8 mouse cellular contexts compared by ENCODE assay signal in genomic region chr12:26067866-26068684, GRCm38 (mm10).
DNase-seq lines count a peak whose midpoint lies in the region; ATAC-seq lines count a peak whose summit lies in the region.

No protein-coding gene starts in this region.

- DNase-seq in left cerebral cortex, postnatal 4 days = peak; percentile 65
- DNase-seq in left cerebral cortex, postnatal 36 days (ENCODE audit: low spot score in 2 of 2) = no peak
- peak; percentile 40 for DNase-seq in embryonic facial prominence, embryonic 14.5 days (ENCODE audit: low spot score)
- peak; percentile 90 for DNase-seq in midbrain, embryonic 11.5 days (ENCODE audit: low spot score, missing footprints)
- no peak for DNase-seq in frontal cortex, postnatal 25 days (ENCODE audit: low spot score in 2 of 2)

- no peaks in the 10 kb centered on the region for H3K9me3 ChIP-seq in embryonic facial prominence, embryonic 14.5 days (ENCODE audit: control insufficient read depth, low read length)
- no peaks in the 10 kb centered on the region for H3K9me3 ChIP-seq in limb, embryonic 12.5 days
- H3K9me3 ChIP-seq in midbrain, embryonic 11.5 days (ENCODE audit: control insufficient read depth, low read length) = no peaks in the 10 kb centered on the region
- no peaks in the 10 kb centered on the region for H3K9me3 ChIP-seq in stomach, embryonic 14.5 days (ENCODE audit: control insufficient read depth, low read depth, low read length)

- H3K4me3 ChIP-seq in embryonic facial prominence, embryonic 14.5 days (ENCODE audit: low read depth, low read length) = peak overlapping the region; percentile 14; the same call in 1 of the 2 replicates
- H3K4me3 ChIP-seq in limb, embryonic 12.5 days (replicated peaks) = peak overlapping the region; percentile 21
- peak overlapping the region; percentile 16; the same call in 1 of the 2 replicates for H3K4me3 ChIP-seq in midbrain, embryonic 11.5 days (ENCODE audit: low read depth, low read length)
- H3K4me3 ChIP-seq in stomach, embryonic 14.5 days (ENCODE audit: low read depth, low read length) = 0 out of 2 replicates have a peak overlapping the region, but pooled peaks have one; percentile 5

- no peaks in the 10 kb centered on the region for H3K36me3 ChIP-seq in embryonic facial prominence, embryonic 14.5 days (ENCODE audit: control insufficient read depth, insufficient read depth, low read length)
- no peaks in the 10 kb centered on the region for H3K36me3 ChIP-seq in limb, embryonic 12.5 days
- H3K36me3 ChIP-seq in midbrain, embryonic 11.5 days (ENCODE audit: control insufficient read depth, insufficient read depth, low read length) = no peaks in the 10 kb centered on the region
- no peaks in the 10 kb centered on the region for H3K36me3 ChIP-seq in stomach, embryonic 14.5 days (ENCODE audit: control insufficient read depth, insufficient read depth, low read length)

- no peak for ATAC-seq in embryonic facial prominence, embryonic 14.5 days (ENCODE audit: low read depth)
- ATAC-seq in hematopoietic stem cell, adult 5-6 weeks (replicated peaks in 1 of 2; ENCODE audit: insufficient read depth in 1 of 2, low FRiP score in 2 of 2, low TSS enrichment in 1 of 2, low read depth in 1 of 2, poor library complexity in 2 of 2, severe bottlenecking in 2 of 2) = peak; percentile 91 to 92
- peak; percentile 37; the same call in 1 of the 2 replicates for ATAC-seq in limb, embryonic 12.5 days (ENCODE audit: insufficient number of reproducible peaks, insufficient read depth, low FRiP score, low TSS enrichment, low read depth)
- ATAC-seq in midbrain, embryonic 11.5 days (ENCODE audit: low FRiP score) = no peak
- 0 out of 2 replicates have a peak, but pooled peaks have one; percentile 23 for ATAC-seq in stomach, embryonic 14.5 days (ENCODE audit: insufficient number of reproducible peaks, insufficient read depth, low FRiP score, low read depth)

- no peak overlapping the region for H3K27ac ChIP-seq in embryonic facial prominence, embryonic 14.5 days (replicated peaks; ENCODE audit: low read depth, low read length)
- H3K27ac ChIP-seq in limb, embryonic 12.5 days = no peak overlapping the region
- H3K27ac ChIP-seq in midbrain, embryonic 11.5 days (ENCODE audit: low read depth, low read length) = no peak overlapping the region
- no peak overlapping the region for H3K27ac ChIP-seq in stomach, embryonic 14.5 days (ENCODE audit: low read length)

- H3K9ac ChIP-seq in embryonic facial prominence, embryonic 14.5 days (ENCODE audit: low read depth, low read length) = peak overlapping the region; percentile 7
- H3K9ac ChIP-seq in limb, embryonic 12.5 days (replicated peaks) = peak overlapping the region; percentile 27; the same call in 1 of the 2 replicates
- peak overlapping the region; percentile 24 for H3K9ac ChIP-seq in midbrain, embryonic 11.5 days (ENCODE audit: low read length)
- H3K9ac ChIP-seq in stomach, embryonic 14.5 days (replicated peaks; ENCODE audit: low read depth, low read length) = no peak overlapping the region; the same call in 1 of the 2 replicates

- WGBS in embryonic facial prominence, embryonic 14.5 days = 12% methylated on average over 21 of the region's 24 CpGs
- 7% methylated on average over 24 of the region's 24 CpGs for WGBS in limb, embryonic 12.5 days
- 5% methylated on average over 24 of the region's 24 CpGs for WGBS in midbrain, embryonic 11.5 days
- 8% methylated on average over 24 of the region's 24 CpGs for WGBS in stomach, embryonic 14.5 days

- intact Hi-C loops in left cerebral cortex, postnatal 4 days (cut with DNase I) = no loop called here
- intact Hi-C loops in left cerebral cortex, postnatal 36 days (cut with DNase I) = no loop called here

- no peaks in the 10 kb centered on the region; the same call in none of the 2 replicates for H3K27me3 ChIP-seq in embryonic facial prominence, embryonic 14.5 days (replicated peaks; ENCODE audit: control insufficient read depth, insufficient read depth, low read length)
- peaks cover 34% of the 10 kb centered on the region for H3K27me3 ChIP-seq in limb, embryonic 12.5 days
- no peaks in the 10 kb centered on the region for H3K27me3 ChIP-seq in midbrain, embryonic 11.5 days (ENCODE audit: control insufficient read depth, insufficient read depth, low read length)
- no peaks in the 10 kb centered on the region for H3K27me3 ChIP-seq in stomach, embryonic 14.5 days (ENCODE audit: control insufficient read depth, insufficient read depth, low read length)

- H3K4me2 ChIP-seq in embryonic facial prominence, embryonic 14.5 days (ENCODE audit: low read depth, low read length) = peak overlapping the region; percentile 53
- peak overlapping the region; percentile 55 for H3K4me2 ChIP-seq in limb, embryonic 12.5 days
- peak overlapping the region; percentile 40 for H3K4me2 ChIP-seq in midbrain, embryonic 11.5 days
- H3K4me2 ChIP-seq in stomach, embryonic 14.5 days (replicated peaks; ENCODE audit: low read depth, low read length) = peak overlapping the region; percentile 22

- peaks cover 10% of the 10 kb centered on the region for H3K4me1 ChIP-seq in embryonic facial prominence, embryonic 14.5 days (ENCODE audit: control insufficient read depth, insufficient read depth, low read length)
- H3K4me1 ChIP-seq in limb, embryonic 12.5 days (replicated peaks) = peaks cover 10% of the 10 kb centered on the region
- H3K4me1 ChIP-seq in midbrain, embryonic 11.5 days (ENCODE audit: control insufficient read depth, insufficient read depth, low read length) = peaks cover 9% of the 10 kb centered on the region
- H3K4me1 ChIP-seq in stomach, embryonic 14.5 days (ENCODE audit: control insufficient read depth, insufficient read depth, low read length) = peaks cover 5% of the 10 kb centered on the region; the same call in 1 of the 2 replicates

Comparison
In these comparisons a context has a peak if more than half of its experiments do, and no peak if none do; other contexts are left out.
1. DNase-seq: peak in left cerebral cortex, postnatal 4 days (single experiment), embryonic facial prominence, embryonic 14.5 days (single experiment) and midbrain, embryonic 11.5 days (single experiment); none in left cerebral cortex, postnatal 36 days (0 of 2) and frontal cortex, postnatal 25 days (0 of 2).
2. ATAC-seq: peak in hematopoietic stem cell, adult 5-6 weeks (2 of 2), limb, embryonic 12.5 days (single experiment) and stomach, embryonic 14.5 days (single experiment); none in embryonic facial prominence, embryonic 14.5 days (single experiment) and midbrain, embryonic 11.5 days (single experiment).
3. Peak in every context shown above with its lines, with median percentiles within 50 percentile points of each other: H3K4me2 ChIP-seq and H3K4me3 ChIP-seq.